Comparison of ENCODE assay signal across 8 mouse cellular contexts in genomic region chr3:122509084-122509483, GRCm38 (mm10).
A peak's percentile ranks its signal among the peaks of the same experiment; 100 is the strongest.
DNase-seq lines count a peak whose midpoint lies in the region; ATAC-seq lines count a peak whose summit lies in the region.

No protein-coding gene starts in this region.

- peaks cover 10% of the 10 kb centered on the region for H3K36me3 ChIP-seq in forebrain, embryonic 12.5 days (replicated peaks)
- H3K36me3 ChIP-seq in limb, embryonic 15.5 days: 0 out of 2 replicates have a peak, but pooled peaks cover 3% of the 10 kb centered on the region
- no peaks in the 10 kb centered on the region for H3K36me3 ChIP-seq in midbrain, embryonic 16.5 days (ENCODE audit: control insufficient read depth, insufficient read depth, low read length)

- H3K9me3 ChIP-seq in forebrain, embryonic 12.5 days: no peaks in the 10 kb centered on the region
- H3K9me3 ChIP-seq in limb, embryonic 15.5 days: no peaks in the 10 kb centered on the region
- no peaks in the 10 kb centered on the region for H3K9me3 ChIP-seq in midbrain, embryonic 16.5 days (replicated peaks; ENCODE audit: control insufficient read depth, low read length, poor library complexity, severe bottlenecking)

- DNase-seq in layer of hippocampus, postnatal 10 days (ENCODE audit: low spot score in 2 of 2): peak; percentile 49 to 65
- no peak for DNase-seq in layer of hippocampus, adult 18-20 months (ENCODE audit: low spot score in 2 of 2)
- peak; percentile 70 for DNase-seq in adrenal gland, postnatal 25 days
- peak; percentile 87 for DNase-seq in heart, postnatal 4 days
- DNase-seq in frontal cortex, postnatal 36 days (ENCODE audit: low spot score in 2 of 2): no peak

- H3K4me3 ChIP-seq in forebrain, embryonic 12.5 days (replicated peaks): no peak overlapping the region
- H3K4me3 ChIP-seq in limb, embryonic 15.5 days: no peak overlapping the region
- H3K4me3 ChIP-seq in midbrain, embryonic 16.5 days (ENCODE audit: low read depth, low read length): no peak overlapping the region

- 44% methylated on average over 5 of the region's 5 CpGs for WGBS in forebrain, embryonic 12.5 days
- 28% methylated on average over 5 of the region's 5 CpGs for WGBS in limb, embryonic 15.5 days
- WGBS in midbrain, embryonic 16.5 days: 39% methylated on average over 5 of the region's 5 CpGs

- H3K27ac ChIP-seq in forebrain, embryonic 12.5 days: no peak overlapping the region
- H3K27ac ChIP-seq in limb, embryonic 15.5 days: 0 out of 2 replicates have a peak overlapping the region, but pooled peaks have one; percentile 33
- no peak overlapping the region for H3K27ac ChIP-seq in midbrain, embryonic 16.5 days (ENCODE audit: low read length)

- H3K27me3 ChIP-seq in forebrain, embryonic 12.5 days: no peaks in the 10 kb centered on the region
- H3K27me3 ChIP-seq in limb, embryonic 15.5 days: no peaks in the 10 kb centered on the region
- no peaks in the 10 kb centered on the region for H3K27me3 ChIP-seq in midbrain, embryonic 16.5 days (ENCODE audit: control insufficient read depth, insufficient read depth, low read depth, low read length)

- no peak overlapping the region for H3K4me2 ChIP-seq in forebrain, embryonic 12.5 days
- H3K4me2 ChIP-seq in limb, embryonic 15.5 days: no peak overlapping the region
- no peak overlapping the region for H3K4me2 ChIP-seq in midbrain, embryonic 16.5 days (ENCODE audit: low read length)

- no peaks in the 10 kb centered on the region for H3K4me1 ChIP-seq in forebrain, embryonic 12.5 days
- peaks cover 43% of the 10 kb centered on the region for H3K4me1 ChIP-seq in limb, embryonic 15.5 days
- H3K4me1 ChIP-seq in midbrain, embryonic 16.5 days (ENCODE audit: control insufficient read depth, insufficient read depth, low read length): peaks cover 8% of the 10 kb centered on the region

- H3K9ac ChIP-seq in forebrain, embryonic 12.5 days: no peak overlapping the region
- no peak overlapping the region for H3K9ac ChIP-seq in limb, embryonic 15.5 days
- H3K9ac ChIP-seq in midbrain, embryonic 16.5 days (ENCODE audit: low read depth, low read length): no peak overlapping the region

- peak; percentile 83 for ATAC-seq in forebrain, embryonic 12.5 days (ENCODE audit: low FRiP score)
- ATAC-seq in limb, embryonic 15.5 days (ENCODE audit: insufficient number of reproducible peaks, low FRiP score, low TSS enrichment, low read depth): no peak
- peak; percentile 30; the same call in 1 of the 2 replicates for ATAC-seq in midbrain, embryonic 16.5 days

Comparison
In these comparisons a context has a peak if more than half of its experiments do, and no peak if none do; other contexts are left out.
1. DNase-seq: peak in layer of hippocampus, postnatal 10 days (2 of 2), adrenal gland, postnatal 25 days (single experiment) and heart, postnatal 4 days (single experiment); none in layer of hippocampus, adult 18-20 months (0 of 2) and frontal cortex, postnatal 36 days (0 of 2).